Mouse (Mus musculus) forebrain, embryonic 14.5 days (tissue): ENCODE results near the gene Ceacam19. TPM values are rescaled to one million over a fixed set of nuclear protein-coding genes. Genes with fewer than 3 reads are reported as not detected.
"Not testable (repeated sequence)": the region's sequence is repeated elsewhere in the genome, so short reads cannot be mapped to it uniquely, and the experiment has no call there.

Experiments
- ATAC-seq: fragments of 200-750 bp; cut with Nextera tagmentation; 2 replicates; pipeline ENCODE4 v1.8.0; 2017; ENCODE audit warnings: mild to moderate bottlenecking, moderate library complexity
- DNase-seq: peaks from one replicate; pipeline ENCODE4 v3.0.0-alpha.2; 2015; ENCODE audit warnings: low spot score
- H3K27ac ChIP-seq: fragments of 300-500 bp; sonication (generic); 2 replicates; pipeline ENCODE4 v1.5.1; 2014; ENCODE audit warnings: low read depth, mild to moderate bottlenecking, control low read depth, low read length, moderate library complexity
- H3K27me3 ChIP-seq: fragments of 300-500 bp; sonication (generic); replicated peaks from 2 replicates; pipeline ENCODE4 v1.6.1; 2014; ENCODE audit warnings: low read length, control low read depth, mixed read lengths; ENCODE audit not compliant: control insufficient read depth, insufficient read depth
- H3K36me3 ChIP-seq: fragments of 300-500 bp; sonication (generic); 2 replicates; pipeline ENCODE4 v1.6.1; 2014; ENCODE audit warnings: low read length, control low read depth; ENCODE audit not compliant: control insufficient read depth, insufficient read depth
- H3K4me1 ChIP-seq: fragments of 300-500 bp; sonication (generic); 2 replicates; pipeline ENCODE4 v1.6.1; 2014; ENCODE audit warnings: antibody characterized with exemption, low read length, control low read depth; ENCODE audit not compliant: control insufficient read depth, insufficient read depth
- H3K4me2 ChIP-seq: fragments of 300-500 bp; sonication (generic); 2 replicates; pipeline ENCODE4 v1.6.1; 2014; ENCODE audit warnings: mild to moderate bottlenecking, control low read depth, low read length
- H3K4me3 ChIP-seq: fragments of 300-500 bp; sonication (generic); 2 replicates; pipeline ENCODE4 v1.5.1; 2014; ENCODE audit warnings: low read depth, low read length, control low read depth
- H3K9ac ChIP-seq: fragments of 300-500 bp; sonication (generic); 2 replicates; pipeline ENCODE4 v1.6.1; 2014; ENCODE audit warnings: mild to moderate bottlenecking, low read length, control low read depth, moderate library complexity
- H3K9me3 ChIP-seq: fragments of 300-500 bp; sonication (generic); replicated peaks from 2 replicates; pipeline ENCODE4 v1.6.1; 2016; ENCODE audit warnings: low read length, control low read depth, mixed read lengths; ENCODE audit not compliant: control insufficient read depth
- WGBS: fragments of 180-500 bp; shearing (Covaris S2); extraction: QIAGEN DNeasy Blood & Tissue Kit; methylation state at CpG from one replicate; pipeline ENCODE4 v1.1.7; 2014; 5-methylcytosine and 5-hydroxymethylcytosine counted together
- polyA plus RNA-seq: library from polyadenylated mRNA; unstranded; fragments of >200 nt; fragmentation: Nextera tagmentation; extraction: Ambion mirVana; gene quantifications from 2 replicates; pipeline ENCODE4 v1.2.1, GENCODE M21; 2014

The Ceacam19 gene
- polyA plus RNA-seq: not detected in 2 replicates

DNA sequence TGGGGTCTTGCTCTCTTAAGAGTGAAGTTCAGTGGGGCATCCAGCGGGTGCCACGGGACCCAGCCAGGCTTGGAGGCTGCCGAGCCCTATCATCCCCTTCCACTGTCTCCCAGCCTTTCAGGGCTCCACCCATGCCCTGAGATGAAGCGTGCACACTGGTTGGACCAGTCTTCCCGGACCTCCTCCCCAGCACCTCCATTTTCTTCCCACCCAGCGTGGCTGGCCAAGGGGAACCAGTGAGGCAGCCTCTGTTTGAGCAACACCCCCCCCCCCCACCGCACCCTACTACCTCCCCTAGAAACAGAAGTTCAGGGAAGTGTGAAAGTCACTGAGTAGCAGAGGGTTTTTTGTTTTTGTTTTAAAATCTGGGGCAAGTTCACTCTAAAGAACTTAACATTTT lies at the start of gene Ceacam19:
Gene Ceacam19, minus strand, starts transcription at position 117 of the 400 bp plus-strand sequence.
- H3K27ac ChIP-seq: no peak within 1 kb of the TSS
- 66% methylated on average over 7 of the region's 7 CpGs for WGBS
- H3K27me3 ChIP-seq: no peaks in the 10 kb centered on the region
- H3K9ac ChIP-seq: no peak within 1 kb of the TSS
- no peaks in the 10 kb centered on the region for H3K4me1 ChIP-seq
- no peak for DNase-seq
- no peak within 1 kb of the TSS for H3K4me3 ChIP-seq
- H3K36me3 ChIP-seq: no peaks in the 10 kb centered on the region
- H3K9me3 ChIP-seq: no peaks in the 10 kb centered on the region
- no peak for ATAC-seq
- no peak within 1 kb of the TSS for H3K4me2 ChIP-seq

- Histone ChIP-seq H3K4me3 (no peak overlapping the region), H3K9me3 (no peaks in the 10 kb centered on the region), H3K9ac (no peak overlapping the region), H3K4me2 (no peak overlapping the region), H3K27me3 (no peaks in the 10 kb centered on the region), H3K36me3 (no peaks in the 10 kb centered on the region), H3K4me1 (no peaks in the 10 kb centered on the region), H3K27ac (no peak overlapping the region)
- 84% methylated on average over 11 of the region's 11 CpGs for WGBS
- no peak for ATAC-seq
- no peak for DNase-seq
Observed at GRCm38 (mm10) chr7:19937229-19937821, 49.6 kb upstream of the Ceacam19 start.

GRCm38 (mm10) chr7:19935961-19936360 lies 48.2 kb upstream of the Ceacam19 start:
- 74% methylated on average over 6 of the region's 6 CpGs for WGBS
- Histone ChIP-seq H3K27ac (no peak overlapping the region), H3K4me1 (no peaks in the 10 kb centered on the region), H3K27me3 (no peaks in the 10 kb centered on the region), H3K4me2 (no peak overlapping the region), H3K9me3 (no peaks in the 10 kb centered on the region), H3K4me3 (no peak overlapping the region), H3K9ac (no peak overlapping the region), H3K36me3 (no peaks in the 10 kb centered on the region)
- DNase-seq: no peak
- ATAC-seq: no peak

GRCm38 (mm10) chr7:19935171-19935751 lies 47.5 kb upstream of the Ceacam19 start:
- H3K27ac ChIP-seq: no peak overlapping the region
- WGBS: 85% methylated on average over 20 of the region's 20 CpGs
- ATAC-seq (no peak), DNase-seq (no peak)
- H3K4me2 ChIP-seq: no peak overlapping the region
- no peaks in the 10 kb centered on the region for H3K4me1 ChIP-seq
- no peak overlapping the region for H3K4me3 ChIP-seq
- H3K9ac ChIP-seq: no peak overlapping the region
- no peaks in the 10 kb centered on the region for H3K9me3 ChIP-seq
- H3K27me3 ChIP-seq: no peaks in the 10 kb centered on the region
- H3K36me3 ChIP-seq: no peaks in the 10 kb centered on the region

GRCm38 (mm10) chr7:19932877-19933809 lies 45.4 kb upstream of the Ceacam19 start:
- WGBS: 23% methylated on average over 21 of the region's 21 CpGs

GRCm38 (mm10) chr7:19932133-19932876 lies 44.5 kb upstream of the Ceacam19 start:
- Histone ChIP-seq H3K9ac (no peak overlapping the region), H3K4me1 (no peaks in the 10 kb centered on the region), H3K27ac (no peak overlapping the region), H3K27me3 (no peaks in the 10 kb centered on the region), H3K9me3 (no peaks in the 10 kb centered on the region), H3K4me3 (no peak overlapping the region), H3K4me2 (peak overlapping the region; percentile 43), H3K36me3 (no peaks in the 10 kb centered on the region)
- ATAC-seq: no peak
- DNase-seq: no peak
- 31% methylated on average over 13 of the region's 13 CpGs for WGBS

More at GRCm38 (mm10) chr7:19932877-19933809, 45.4 kb upstream of the Ceacam19 start:
- H3K27me3 ChIP-seq: no peaks in the 10 kb centered on the region
- ATAC-seq (peak; percentile 84), DNase-seq (peak; percentile 77)
- peak overlapping the region; percentile 16; the same call in 1 of the 2 replicates for H3K4me3 ChIP-seq
- no peak overlapping the region for H3K9ac ChIP-seq
- H3K4me2 ChIP-seq: peak overlapping the region; percentile 43
- H3K4me1 ChIP-seq: no peaks in the 10 kb centered on the region
- H3K9me3 ChIP-seq: no peaks in the 10 kb centered on the region
- no peaks in the 10 kb centered on the region for H3K36me3 ChIP-seq
- peak overlapping the region; percentile 68; the same call in 1 of the 2 replicates for H3K27ac ChIP-seq

- not testable (repeated sequence) for H3K9ac ChIP-seq, H3K4me1 ChIP-seq, H3K27me3 ChIP-seq, H3K4me3 ChIP-seq, DNase-seq, ATAC-seq, H3K27ac ChIP-seq, H3K4me2 ChIP-seq, H3K9me3 ChIP-seq, H3K36me3 ChIP-seq
- WGBS: 74% methylated on average over 6 of the region's 6 CpGs
Observed at GRCm38 (mm10) chr7:19930481-19930880, 42.7 kb upstream of the Ceacam19 start.

GRCm38 (mm10) chr7:19928486-19928885 lies 40.7 kb upstream of the Ceacam19 start:
- no peak for ATAC-seq
- DNase-seq: no peak
- WGBS: 69% methylated on average over 5 of the region's 5 CpGs

More at GRCm38 (mm10) chr7:19928486-19928885, 40.7 kb upstream of the Ceacam19 start:
- H3K4me3 ChIP-seq: no peak overlapping the region
- H3K36me3 ChIP-seq: no peaks in the 10 kb centered on the region
- no peak overlapping the region for H3K27ac ChIP-seq
- H3K9me3 ChIP-seq: no peaks in the 10 kb centered on the region
- no peak overlapping the region for H3K4me2 ChIP-seq
- H3K9ac ChIP-seq: no peak overlapping the region
- no peaks in the 10 kb centered on the region for H3K4me1 ChIP-seq
- no peaks in the 10 kb centered on the region for H3K27me3 ChIP-seq
